Mouse (Mus musculus) ES-Bruce4 (cell line): Measurements from ENCODE around the gene Ckm. TPM values are rescaled to one million over a fixed set of nuclear protein-coding genes. Genes with fewer than 3 reads are reported as not detected.

Source experiments
- H3K27ac ChIP-seq: 2 replicates; pipeline ENCODE4 v1.5.1; 2012; ENCODE audit warnings: low read length, inconsistent platforms; ENCODE audit not compliant: insufficient read depth
- H3K27me3 ChIP-seq: 2 replicates; pipeline ENCODE4 v1.6.1; 2012; ENCODE audit warnings: mild to moderate bottlenecking, low read length, inconsistent platforms; ENCODE audit not compliant: control insufficient read depth, poor library complexity, insufficient read depth, severe bottlenecking
- H3K36me3 ChIP-seq: 2 replicates; pipeline ENCODE4 v1.6.1; 2012; ENCODE audit warnings: inconsistent platforms, mild to moderate bottlenecking, low read length, moderate library complexity; ENCODE audit not compliant: control insufficient read depth, poor library complexity, insufficient read depth, severe bottlenecking
- H3K4me1 ChIP-seq: one replicate; pipeline ENCODE4 v1.8.1; 2011; ENCODE audit warnings: low read length; ENCODE audit not compliant: control insufficient read depth, insufficient read depth
- H3K4me3 ChIP-seq: 2 replicates; pipeline ENCODE4 v1.5.1; 2011; ENCODE audit warnings: low read depth, mild to moderate bottlenecking, low read length
- H3K9ac ChIP-seq: 2 replicates; pipeline ENCODE4 v1.6.1; 2012; ENCODE audit warnings: low read depth, mild to moderate bottlenecking, inconsistent platforms; ENCODE audit not compliant: poor library complexity, severe bottlenecking
- H3K9me3 ChIP-seq: replicated peaks from 2 replicates; pipeline ENCODE4 v1.6.1; 2012; ENCODE audit warnings: mild to moderate bottlenecking, low read length, inconsistent platforms; ENCODE audit not compliant: control insufficient read depth, poor library complexity, insufficient read depth, severe bottlenecking
- CTCF ChIP-seq: IDR thresholded peaks from one replicate; pipeline ENCODE4 v1.8.1; 2011; ENCODE audit warnings: low read depth, low read length
- EP300 ChIP-seq: IDR thresholded peaks from 2 replicates; pipeline ENCODE4 v1.6.1; 2011; ENCODE audit warnings: low read depth, low read length; ENCODE audit not compliant: insufficient read depth
- POLR2A ChIP-seq: IDR thresholded peaks from one replicate; pipeline ENCODE4 v1.8.1; 2011; ENCODE audit warnings: low read length; ENCODE audit not compliant: insufficient read depth
- polyA plus RNA-seq: library from polyadenylated mRNA; stranded (reverse); fragments of >200 nt; gene quantifications from 2 replicates; pipeline ENCODE4 v1.2.4, GENCODE M21; 2011; ENCODE audit warnings: low read depth; ENCODE audit not compliant: missing spikeins, insufficient read depth, insufficient read length

The Ckm gene
- polyA plus RNA-seq, 1 experiment = not detected

GRCm38 (mm10) chr7:19368380-19368779, 36.2 kb upstream of the Ckm start:
- H3K27me3 ChIP-seq = no peaks in the 10 kb centered on the region
- H3K27ac ChIP-seq = no peak overlapping the region
- H3K36me3 ChIP-seq = no peaks in the 10 kb centered on the region
- H3K4me1 ChIP-seq = no peaks in the 10 kb centered on the region
- H3K4me3 ChIP-seq = no peak overlapping the region
- TF ChIP-seq CTCF (no peak), EP300 (no peak), POLR2A (no peak)
- no peaks in the 10 kb centered on the region for H3K9me3 ChIP-seq
- no peak overlapping the region for H3K9ac ChIP-seq

DNA sequence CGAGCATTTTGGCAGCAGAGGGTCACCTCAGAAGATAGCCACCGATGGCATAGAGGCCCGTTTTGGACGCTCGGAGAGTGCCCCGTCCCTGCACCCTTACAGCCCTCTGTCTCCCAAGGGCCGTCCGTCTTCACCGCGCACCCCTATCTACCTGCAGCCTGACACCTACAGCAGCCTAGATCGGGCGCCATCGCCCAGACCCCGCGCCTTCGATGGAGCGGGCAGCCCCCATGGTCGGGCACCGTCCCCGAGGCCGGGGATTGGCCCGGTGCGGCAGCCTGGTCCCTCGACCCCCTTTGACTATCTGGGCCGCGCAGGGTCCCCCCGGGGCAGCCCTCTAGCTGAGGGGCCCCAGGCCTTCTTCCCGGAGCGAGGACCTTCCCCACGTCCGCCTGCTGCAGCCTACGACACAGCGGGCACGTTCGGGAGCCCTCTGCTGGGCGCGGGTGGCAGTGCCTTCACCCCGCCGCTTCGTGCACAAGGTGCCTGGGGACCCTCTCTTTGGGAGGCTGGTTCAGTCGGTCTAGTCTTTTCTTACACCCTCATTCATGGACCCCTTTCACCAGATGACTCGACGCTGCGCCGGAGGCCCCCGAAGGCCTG, 34.7 kb upstream of the Ckm start:
- Histone ChIP-seq H3K9ac (peak overlapping the region; percentile 43), H3K27me3 (no peaks in the 10 kb centered on the region), H3K9me3 (no peaks in the 10 kb centered on the region), H3K36me3 (no peaks in the 10 kb centered on the region), H3K4me3 (0 out of 2 replicates have a peak overlapping the region, but pooled peaks have one; percentile 10), H3K27ac (no peak overlapping the region), H3K4me1 (no peaks in the 10 kb centered on the region)
- peak; percentile 72 for TF ChIP-seq CTCF
- TF ChIP-seq POLR2A = no peak

DNA sequence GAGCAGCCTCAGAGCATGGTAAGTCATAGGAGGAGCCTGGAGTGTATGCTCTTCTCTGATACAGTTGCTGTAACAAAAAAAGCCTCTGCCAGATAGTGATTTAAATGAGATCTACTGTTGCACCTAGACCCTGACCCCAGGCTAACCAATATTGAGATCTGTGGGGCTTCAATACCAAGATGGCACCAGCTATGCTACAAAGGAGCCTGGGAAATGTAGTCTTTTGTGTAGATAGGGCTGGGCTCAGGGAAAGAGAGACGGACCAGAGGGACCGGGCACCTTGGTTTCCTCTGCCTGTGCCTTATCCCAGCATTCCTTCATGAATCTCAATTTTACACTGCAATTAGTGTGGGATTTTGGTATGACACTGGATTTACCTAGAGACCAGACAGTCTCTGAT, 31.2 kb upstream of the Ckm start:
- Histone ChIP-seq H3K36me3 (no peaks in the 10 kb centered on the region), H3K9ac (no peak overlapping the region), H3K27ac (no peak overlapping the region), H3K4me3 (no peak overlapping the region), H3K9me3 (no peaks in the 10 kb centered on the region), H3K4me1 (no peaks in the 10 kb centered on the region), H3K27me3 (no peaks in the 10 kb centered on the region)
- TF ChIP-seq EP300 (no peak), POLR2A (no peak)

- no peaks in the 10 kb centered on the region for H3K36me3 ChIP-seq
- H3K4me3 ChIP-seq = peak overlapping the region; percentile 25
- TF ChIP-seq CTCF (no peak), EP300 (no peak), POLR2A (no peak)
- H3K9ac ChIP-seq = peak overlapping the region; percentile 5; the same call in 1 of the 2 replicates
- no peak overlapping the region for H3K27ac ChIP-seq
- no peaks in the 10 kb centered on the region for H3K27me3 ChIP-seq
- no peaks in the 10 kb centered on the region for H3K9me3 ChIP-seq
- no peaks in the 10 kb centered on the region for H3K4me1 ChIP-seq
Measured at GRCm38 (mm10) chr7:19375368-19375767, 29.2 kb upstream of the Ckm start.

- H3K27me3 ChIP-seq = no peaks in the 10 kb centered on the region
- TF ChIP-seq CTCF (no peak), EP300 (no peak), POLR2A (no peak)
- H3K9me3 ChIP-seq = no peaks in the 10 kb centered on the region
- H3K9ac ChIP-seq = no peak overlapping the region
- no peak overlapping the region for H3K4me3 ChIP-seq
- H3K4me1 ChIP-seq = no peaks in the 10 kb centered on the region
- no peaks in the 10 kb centered on the region for H3K36me3 ChIP-seq
- no peak overlapping the region for H3K27ac ChIP-seq
Measured at GRCm38 (mm10) chr7:19376019-19376418, 28.6 kb upstream of the Ckm start.

- peak overlapping the region; percentile 12; the same call in 1 of the 2 replicates for H3K9ac ChIP-seq
- H3K9me3 ChIP-seq = no peaks in the 10 kb centered on the region
- H3K36me3 ChIP-seq = no peaks in the 10 kb centered on the region
- H3K4me1 ChIP-seq = no peaks in the 10 kb centered on the region
- peak overlapping the region; percentile 14; the same call in 1 of the 2 replicates for H3K27ac ChIP-seq
- H3K4me3 ChIP-seq = peak overlapping the region; percentile 16
- no peaks in the 10 kb centered on the region for H3K27me3 ChIP-seq
- 0 out of 2 replicates have a peak, but pooled peaks have one; percentile 14 for TF ChIP-seq EP300
- no peak for TF ChIP-seq POLR2A
Measured at GRCm38 (mm10) chr7:19378049-19378448, 26.5 kb upstream of the Ckm start.
